Mouse (Mus musculus) liver, embryonic 14.5 days (tissue): ENCODE measurements around the gene Lhx1. TPM values are rescaled to one million over a fixed set of nuclear protein-coding genes. Genes with fewer than 3 reads are reported as not detected.

ENCODE experiments used
- ATAC-seq: fragments of 200-750 bp; cut with Nextera tagmentation; 2 replicates; pipeline ENCODE4 v1.8.0; 2017; ENCODE audit warnings: moderate number of reproducible peaks, mild to moderate bottlenecking, moderate library complexity; ENCODE audit not compliant: insufficient read depth
- DNase-seq, 3 experiments: peaks; one replicate each; pipeline ENCODE4 v3.0.0-alpha.2; 2012 to 2013; ENCODE audit warnings: low read depth in 3 of 3, low spot score in 3 of 3
- H3K27ac ChIP-seq: fragments of 300-500 bp; sonication (generic); 2 replicates; pipeline ENCODE4 v1.5.1; 2014; ENCODE audit warnings: moderate library complexity, mild to moderate bottlenecking, control low read depth, inconsistent platforms
- H3K27me3 ChIP-seq: fragments of 300-500 bp; sonication (generic); 2 replicates; pipeline ENCODE4 v1.6.1; 2014; ENCODE audit warnings: mild to moderate bottlenecking, low read length, moderate library complexity; ENCODE audit not compliant: control insufficient read depth, insufficient read depth
- H3K36me3 ChIP-seq: fragments of 300-500 bp; sonication (generic); replicated peaks from 2 replicates; pipeline ENCODE4 v1.6.1; 2014; ENCODE audit warnings: low read depth; ENCODE audit not compliant: control insufficient read depth, insufficient read depth
- H3K4me1 ChIP-seq, 2 experiments: fragments of 200-500 bp in 1 of 2; fragments of 300-500 bp in 1 of 2; sonication (generic) in 1 of 2; replicated peaks; 2 replicates each; pipeline ENCODE4 v1.6.1; 2012 to 2014; ENCODE audit warnings: antibody characterized with exemption in 1 of 2, inconsistent platforms in 1 of 2, low read length in 1 of 2; ENCODE audit not compliant: control insufficient read depth in 2 of 2, insufficient read depth in 2 of 2
- H3K4me2 ChIP-seq: fragments of 300-500 bp; sonication (generic); 2 replicates; pipeline ENCODE4 v1.6.1; 2014; ENCODE audit warnings: low read depth, mild to moderate bottlenecking, control low read depth, moderate library complexity
- H3K4me3 ChIP-seq, 2 experiments: fragments of 200-500 bp in 1 of 2; fragments of 300-500 bp in 1 of 2; sonication (generic) in 1 of 2; 2 replicates each; pipeline ENCODE4 v1.5.1; 2012 to 2014; ENCODE audit warnings: low read depth in 2 of 2, low read length in 2 of 2, mild to moderate bottlenecking in 2 of 2, control low read depth in 1 of 2, inconsistent platforms in 1 of 2, moderate library complexity in 1 of 2; ENCODE audit not compliant: insufficient read depth in 1 of 2
- H3K9ac ChIP-seq: fragments of 300-500 bp; sonication (generic); replicated peaks from 2 replicates; pipeline ENCODE4 v1.6.1; 2014; ENCODE audit warnings: mild to moderate bottlenecking, control low read depth, moderate library complexity
- H3K9me3 ChIP-seq: fragments of 300-500 bp; sonication (generic); 2 replicates; pipeline ENCODE4 v1.6.1; 2016; ENCODE audit warnings: low read length, mixed read lengths; ENCODE audit not compliant: control insufficient read depth
- CTCF ChIP-seq: IDR thresholded peaks from 2 replicates; pipeline ENCODE4 v1.5.1; 2016; ENCODE audit warnings: antibody characterized with exemption, low read depth, control low read depth
- EP300 ChIP-seq: IDR thresholded peaks from 2 replicates; pipeline ENCODE4 v1.6.1; 2016; ENCODE audit warnings: antibody characterized with exemption, low read depth
- WGBS: fragments of 180-500 bp; shearing (Covaris S2); extraction: QIAGEN DNeasy Blood & Tissue Kit; methylation state at CpG from one replicate; pipeline ENCODE4 v1.1.7; 2014; ENCODE audit not compliant: insufficient replicate concordance; 5-methylcytosine and 5-hydroxymethylcytosine counted together
- polyA plus RNA-seq, 2 experiments: library from polyadenylated mRNA; depleted of rRNA in 1 of 2; stranded (reverse) in 1 of 2; unstranded in 1 of 2; fragments of >200 nt; fragmentation: Nextera tagmentation in 1 of 2; extraction: Ambion mirVana in 1 of 2; gene quantifications; 2 replicates each; pipeline versions ENCODE4 v1.2.1 to v1.2.3; 2012 to 2014

The Lhx1 gene
- polyA plus RNA-seq, 2 experiments: not detected

GRCm38 (mm10) chr11:84481661-84482060, 43.7 kb downstream of the Lhx1 start:
- no peak for ATAC-seq
- no peak for DNase-seq
- no peaks in the 10 kb centered on the region; a peak in 1 of 4 replicates for H3K4me1 ChIP-seq
- no peak overlapping the region for H3K4me2 ChIP-seq
- no peak overlapping the region for H3K9ac ChIP-seq
- TF ChIP-seq EP300 (no peak), CTCF (no peak)
- no peak overlapping the region for H3K27ac ChIP-seq
- 72% methylated on average over 7 of the region's 7 CpGs for WGBS
- no peaks in the 10 kb centered on the region for H3K27me3 ChIP-seq
- no peak overlapping the region for H3K4me3 ChIP-seq
- H3K9me3 ChIP-seq: no peaks in the 10 kb centered on the region
- no peaks in the 10 kb centered on the region for H3K36me3 ChIP-seq

GRCm38 (mm10) chr11:84480451-84480850, 44.9 kb downstream of the Lhx1 start:
- Histone ChIP-seq H3K9ac (no peak overlapping the region), H3K27ac (no peak overlapping the region), H3K36me3 (no peaks in the 10 kb centered on the region), H3K4me1 (no peaks in the 10 kb centered on the region; a peak in 1 of 4 replicates), H3K4me2 (no peak overlapping the region), H3K9me3 (no peaks in the 10 kb centered on the region), H3K4me3 (no peak overlapping the region), H3K27me3 (no peaks in the 10 kb centered on the region)
- WGBS: 74% methylated on average over 3 of the region's 3 CpGs
- no peak for ATAC-seq
- no peak for DNase-seq
- TF ChIP-seq EP300: no peak
- TF ChIP-seq CTCF: no peak

GRCm38 (mm10) chr11:84476641-84477040, 48.7 kb downstream of the Lhx1 start:
- H3K27me3 ChIP-seq: no peaks in the 10 kb centered on the region
- no peaks in the 10 kb centered on the region; a peak in 1 of 4 replicates for H3K4me1 ChIP-seq
- TF ChIP-seq CTCF (no peak), EP300 (no peak)
- H3K27ac ChIP-seq: no peak overlapping the region
- no peaks in the 10 kb centered on the region for H3K9me3 ChIP-seq
- ATAC-seq: no peak
- WGBS: 54% methylated on average over 2 of the region's 2 CpGs
- H3K9ac ChIP-seq: no peak overlapping the region
- no peaks in the 10 kb centered on the region for H3K36me3 ChIP-seq
- no peak for DNase-seq
- H3K4me2 ChIP-seq: no peak overlapping the region
- no peak overlapping the region for H3K4me3 ChIP-seq

GRCm38 (mm10) chr11:84475991-84476390, 49.3 kb downstream of the Lhx1 start:
- Histone ChIP-seq H3K36me3 (no peaks in the 10 kb centered on the region), H3K27ac (no peak overlapping the region), H3K27me3 (no peaks in the 10 kb centered on the region), H3K4me3 (no peak overlapping the region), H3K9ac (no peak overlapping the region), H3K4me2 (no peak overlapping the region), H3K4me1 (no peaks in the 10 kb centered on the region; a peak in 1 of 4 replicates), H3K9me3 (no peaks in the 10 kb centered on the region)
- ATAC-seq (no peak), DNase-seq (no peak)
- TF ChIP-seq EP300 (no peak), CTCF (no peak)
- WGBS: 76% methylated on average over 4 of the region's 4 CpGs

- ATAC-seq (no peak), DNase-seq (no peak)
- H3K9me3 ChIP-seq: no peaks in the 10 kb centered on the region
- no peak overlapping the region for H3K4me3 ChIP-seq
- H3K9ac ChIP-seq: no peak overlapping the region
- TF ChIP-seq CTCF (no peak), EP300 (no peak)
- H3K27me3 ChIP-seq: no peaks in the 10 kb centered on the region
- 56% methylated on average over 4 of the region's 4 CpGs for WGBS
- no peak overlapping the region for H3K27ac ChIP-seq
- H3K4me2 ChIP-seq: no peak overlapping the region
- no peaks in the 10 kb centered on the region for H3K4me1 ChIP-seq
- peaks cover 9% of the 10 kb centered on the region; the same call in 1 of the 2 replicates for H3K36me3 ChIP-seq
These were observed 52.2 kb downstream of the Lhx1 start for GRCm38 (mm10) chr11:84473093-84473667.

Other genes with a start within 250 kb of the Lhx1 start
- 3.9 and 6.3 TPM in 2 replicates for gene Aatf, start 12.0 kb downstream of the Lhx1 start, polyA plus RNA-seq (2012; rRNA removed)
- 20.3 and 26.8 TPM in 2 replicates for gene Aatf, start 12.0 kb downstream of the Lhx1 start, polyA plus RNA-seq (2014; fragmentation: Nextera tagmentation; extraction: Ambion mirVana)